Mouse (Mus musculus): ENCODE results near the gene Lefty1. TPM values are rescaled to one million over a fixed set of nuclear protein-coding genes. Genes with fewer than 3 reads are reported as not detected.

Lefty1 gene
- polyA plus RNA-seq (2012; rRNA removed): 0.69 and 1.8 TPM in 2 replicates

GRCm38 (mm10) chr1:180934467-180935419 is at the start of gene Lefty1:
Gene Lefty1 (plus strand): TSS chr1:180935022.

GRCm38 (mm10) chr1:180892808-180893207 is 42.0 kb upstream of the Lefty1 start, which contains the start of gene Lefty2:
Gene Lefty2 (plus strand): TSS chr1:180893108.

GRCm38 (mm10) chr1:180904039-180904814 is 30.6 kb upstream of the Lefty1 start, which contains the start of gene Pycr2:
Gene Pycr2 (plus strand): TSS chr1:180904293.

GRCm38 (mm10) chr1:180942166-180943031 is 7.6 kb downstream of the Lefty1 start, which contains the start of gene Tmem63a:
Gene Tmem63a (plus strand): TSS chr1:180942344.

Other genes with a start within 250 kb of the Lefty1 start
- gene Mixl1, start 238.0 kb upstream of the Lefty1 start, polyA plus RNA-seq (2012; rRNA removed): 0.02 and 0.04 TPM in 2 replicates
- gene Acbd3, start 209.0 kb upstream of the Lefty1 start, polyA plus RNA-seq (2012; rRNA removed): 30.5 and 31.8 TPM in 2 replicates
- gene H3f3a, start 121.1 kb upstream of the Lefty1 start, polyA plus RNA-seq (2012; rRNA removed): 1,924 and 2,554 TPM in 2 replicates
- gene Sde2, start 83.9 kb upstream of the Lefty1 start, polyA plus RNA-seq (2012; rRNA removed): 20.2 and 21.8 TPM in 2 replicates
- gene Lefty2, start 41.9 kb upstream of the Lefty1 start, polyA plus RNA-seq (2012; rRNA removed): 0.76 and 1.4 TPM in 2 replicates
- 46.6 and 48.8 TPM in 2 replicates for gene Pycr2, start 30.7 kb upstream of the Lefty1 start, polyA plus RNA-seq (2012; rRNA removed)
- gene Tmem63a, start 7.3 kb downstream of the Lefty1 start, polyA plus RNA-seq (2012; rRNA removed): 3.8 and 9.1 TPM in 2 replicates
- gene Ephx1, start 85.9 kb downstream of the Lefty1 start, polyA plus RNA-seq (2012; rRNA removed): 3.1 and 4.2 TPM in 2 replicates
- not detected in 2 replicates for gene 9130409I23Rik, start 116.2 kb downstream of the Lefty1 start, polyA plus RNA-seq (2012; rRNA removed)
- 69.6 and 73.7 TPM in 2 replicates for gene Nvl, start 209.2 kb downstream of the Lefty1 start, polyA plus RNA-seq (2012; rRNA removed)
- gene Cnih4, start 209.7 kb downstream of the Lefty1 start, polyA plus RNA-seq (2012; rRNA removed): 25.4 and 31.3 TPM in 2 replicates